Mouse (Mus musculus) cerebellum, postnatal 36 days (tissue): Measurements from ENCODE around the gene H2-T22.
A peak's percentile ranks its signal among the peaks of the same experiment; 100 is the strongest.
"Not testable (repeated sequence)": the region's sequence is repeated elsewhere in the genome, so short reads cannot be mapped to it uniquely, and the experiment has no call there.

ENCODE experiments used
- DNase-seq, 2 experiments: peaks; one replicate each; pipeline ENCODE4 v3.0.0; 2021 to 2022; ENCODE audit warnings: mixed read lengths in 2 of 2

Gene H2-T22

GRCm38 (mm10) chr17:36028879-36029619 is 13.5 kb downstream of the H2-T22 start:
- DNase-seq: no peak

DNA sequence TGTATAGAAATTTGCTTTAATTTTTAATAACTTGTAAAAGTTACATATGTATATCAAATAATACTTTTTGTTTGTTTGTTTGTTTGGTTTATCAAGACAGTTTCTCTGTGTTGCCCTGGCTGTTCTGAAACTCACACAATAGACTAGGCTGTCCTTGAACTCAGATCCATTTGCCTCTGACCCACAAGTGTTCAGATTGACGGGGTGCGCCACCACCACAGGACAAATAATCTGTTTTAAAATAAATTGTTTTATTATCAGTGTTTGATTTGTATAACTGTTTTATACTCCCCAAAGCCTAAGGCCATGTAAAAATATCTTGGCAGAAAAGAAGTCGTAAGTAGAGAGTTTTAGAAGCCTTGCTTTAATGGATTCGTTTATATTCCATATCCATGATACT is 14.9 kb downstream of the H2-T22 start:
- no peak for DNase-seq

DNA sequence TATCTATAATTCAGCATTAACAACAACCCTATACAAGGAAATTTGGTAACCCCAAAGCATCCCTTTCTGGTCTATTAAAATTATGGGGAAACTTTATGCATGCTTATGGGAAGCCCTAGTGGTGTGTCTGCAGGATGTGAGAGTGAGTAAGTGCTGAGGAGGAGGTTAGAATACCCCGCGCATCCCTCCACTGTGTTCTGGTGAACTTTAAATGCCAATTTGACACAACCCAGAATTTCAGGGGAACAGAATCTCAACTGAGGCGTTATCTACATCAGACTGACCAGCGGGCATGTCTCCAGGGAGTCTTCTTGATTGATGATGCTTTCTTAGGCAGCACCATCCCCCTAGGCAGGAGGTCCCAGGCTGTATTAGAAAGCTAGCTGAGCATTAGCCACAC is 16.6 kb downstream of the H2-T22 start:
- no peak for DNase-seq

- DNase-seq: no peak
These were observed 17.4 kb downstream of the H2-T22 start for GRCm38 (mm10) chr17:36025197-36025596.

DNA sequence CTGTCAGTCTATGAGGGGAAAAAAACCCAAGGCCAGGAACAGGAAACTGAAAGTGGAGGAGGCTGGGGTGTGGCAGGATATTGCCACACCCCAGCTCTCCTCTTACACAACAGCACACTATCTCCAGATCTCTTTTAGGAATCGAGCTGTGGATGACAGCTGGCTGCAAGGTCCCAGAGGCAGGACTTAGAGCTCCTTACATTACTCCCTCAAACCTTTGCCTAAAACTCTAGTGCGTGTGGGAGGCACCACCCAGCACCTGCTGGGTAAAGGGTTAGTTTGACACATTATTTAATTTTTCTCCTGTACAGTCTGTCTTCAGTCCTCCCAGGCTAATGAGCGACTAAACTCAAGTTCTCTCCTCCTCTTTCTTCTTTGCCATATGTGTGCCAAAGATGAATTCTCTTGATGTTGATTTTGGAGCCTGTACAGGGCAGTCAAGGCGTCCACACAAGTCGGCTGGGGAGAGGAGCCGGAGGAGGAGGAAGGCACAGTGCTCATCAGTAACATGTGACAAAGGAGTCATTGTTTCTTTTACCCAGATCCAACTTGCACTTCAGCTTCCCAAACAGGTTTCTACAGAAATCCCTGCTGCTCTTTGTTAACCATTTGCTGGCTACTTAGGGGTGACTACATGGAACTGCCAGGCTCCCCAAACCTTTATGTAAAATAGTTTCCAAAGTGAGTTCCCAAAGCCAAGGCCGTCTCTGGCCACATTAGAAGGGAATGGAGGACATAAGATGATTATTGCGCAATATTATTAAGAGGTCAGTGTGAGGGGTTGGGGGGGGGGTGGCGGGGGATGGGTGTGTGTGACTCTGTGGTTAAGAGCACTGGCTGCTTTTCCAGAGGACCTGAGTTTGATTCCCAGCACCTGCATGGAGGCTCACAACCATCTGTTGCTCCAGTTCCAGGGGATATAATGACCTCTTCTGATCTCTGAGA is 18.6 kb downstream of the H2-T22 start:
- DNase-seq: no peak

DNA sequence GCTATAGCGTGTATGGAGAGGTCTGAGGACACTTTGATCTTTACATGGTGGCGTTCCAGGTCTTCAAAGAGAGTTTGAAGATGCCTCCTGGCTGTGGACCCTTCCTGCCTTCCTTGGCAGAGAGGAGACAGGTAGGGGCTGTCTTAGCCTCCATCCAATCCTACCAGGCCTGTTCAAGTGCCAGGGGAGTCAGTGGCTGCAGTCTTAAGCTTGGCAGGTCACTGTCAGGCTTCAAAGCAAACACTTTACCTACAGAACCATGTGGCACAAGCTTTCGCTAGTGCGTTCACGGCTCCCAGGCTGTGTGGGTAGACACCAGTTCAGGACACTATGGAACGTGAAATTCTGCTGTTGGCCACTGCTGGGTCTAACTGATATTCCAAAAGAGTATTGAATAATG is 19.6 kb downstream of the H2-T22 start:
- DNase-seq: no peak

GRCm38 (mm10) chr17:36022098-36022497 is 20.4 kb downstream of the H2-T22 start:
- no peak for DNase-seq

GRCm38 (mm10) chr17:36021309-36021708 is 21.2 kb downstream of the H2-T22 start:
- DNase-seq: no peak

DNA sequence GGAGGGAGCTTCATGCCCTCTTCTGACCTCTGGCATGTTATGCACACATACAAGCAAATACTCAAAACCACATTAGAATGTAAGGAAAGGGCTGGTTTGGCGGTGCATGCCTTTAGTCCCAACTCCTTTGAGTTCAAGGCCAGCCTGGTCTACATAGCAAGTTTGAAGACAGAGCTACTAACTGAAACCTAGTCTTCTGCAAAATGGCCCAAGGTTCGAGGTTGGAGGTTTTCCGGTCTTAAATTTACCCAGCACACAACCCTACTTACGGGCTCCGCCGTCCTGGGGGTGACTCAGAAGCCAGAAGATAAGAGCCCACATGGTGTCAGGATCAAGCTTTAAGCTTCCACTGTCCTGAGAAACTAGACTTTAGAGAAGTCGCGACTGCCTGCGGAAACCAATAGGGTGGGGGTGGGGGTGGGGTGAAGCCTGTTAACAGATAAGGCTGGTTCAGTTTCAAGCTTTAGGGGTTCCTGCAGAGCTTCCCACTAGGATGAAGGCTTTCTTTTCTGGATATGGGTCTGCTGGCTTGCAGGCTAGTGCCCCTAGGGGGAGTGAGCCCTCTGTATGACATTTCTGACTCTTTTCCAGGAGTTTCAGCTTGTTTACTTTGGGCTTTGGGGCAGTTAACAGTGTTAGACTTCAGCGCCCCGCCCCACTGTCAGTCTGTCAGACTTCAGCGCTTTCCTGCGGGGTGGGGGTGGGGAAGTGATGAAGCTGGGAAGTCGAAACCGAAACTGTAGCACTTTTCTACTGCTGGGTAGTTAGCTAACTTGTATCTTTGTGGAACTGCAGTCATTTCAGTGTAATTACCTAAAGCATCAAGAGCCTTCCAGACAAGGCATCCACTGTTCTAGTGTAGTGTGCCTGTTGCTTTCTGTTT is 22.1 kb downstream of the H2-T22 start, which contains the start of gene H2-T24:
H2-T24 (minus strand) TSS at position 370 of the 883 bp plus-strand sequence.
- no peak for DNase-seq

DNA sequence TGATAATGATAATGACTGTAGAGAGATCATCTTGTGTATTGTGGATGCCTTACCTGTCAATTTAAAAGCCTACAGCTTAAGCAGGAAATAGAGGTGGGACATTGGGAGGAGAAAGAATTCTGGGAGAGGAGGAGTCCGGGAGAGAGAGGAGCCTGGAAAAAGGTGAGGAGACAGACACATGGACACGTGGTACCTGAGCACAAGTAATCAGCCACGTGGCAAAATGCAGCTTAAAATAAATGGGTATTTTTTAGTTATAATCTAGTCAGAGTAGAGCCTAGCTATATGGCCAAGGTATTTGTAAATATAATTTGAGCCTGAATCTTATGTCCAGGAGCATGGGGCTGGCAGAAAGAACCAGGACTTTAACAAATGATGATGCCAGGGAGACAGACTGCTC is 23.0 kb downstream of the H2-T22 start:
- DNase-seq: no peak

DNA sequence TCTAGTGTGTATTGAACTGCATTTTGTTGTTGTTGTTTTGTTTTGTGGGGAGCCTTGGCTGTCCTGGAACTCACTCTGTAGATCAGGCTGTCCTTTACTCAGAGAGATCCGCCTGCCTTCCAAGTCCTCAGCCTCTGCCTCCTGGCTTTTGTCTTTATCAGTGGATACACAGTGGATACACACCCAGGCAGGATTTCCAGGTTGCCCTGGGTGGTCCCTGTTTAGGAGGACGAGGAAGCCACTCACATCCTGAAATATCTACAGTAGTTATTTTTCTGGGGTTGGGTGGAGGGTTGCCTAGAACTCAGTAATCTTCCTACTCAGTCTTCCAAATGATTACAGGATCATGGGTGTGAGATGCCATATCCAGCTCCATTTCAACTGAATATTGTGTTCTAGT is 23.6 kb downstream of the H2-T22 start:
- DNase-seq: no peak

DNA sequence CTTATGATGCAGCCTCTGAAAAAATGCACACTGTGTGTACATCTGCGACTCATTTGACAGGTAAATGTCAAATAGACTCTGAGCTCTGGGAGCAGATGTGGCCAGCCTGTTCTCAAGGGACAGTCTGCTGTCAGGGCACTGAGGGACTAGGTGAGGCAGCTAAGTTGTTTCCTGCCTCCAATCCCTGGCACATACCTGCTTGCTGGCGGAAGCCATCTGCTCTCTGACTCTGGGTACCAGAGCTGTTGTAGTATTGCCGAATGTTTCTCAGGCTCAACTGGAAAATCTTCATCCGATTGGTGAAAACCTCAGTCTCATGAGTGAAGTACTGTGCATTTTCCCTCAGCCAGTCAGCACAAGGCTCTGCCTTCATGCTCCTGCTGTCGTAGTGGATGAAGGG is 25.5 kb downstream of the H2-T22 start:
- DNase-seq: peak in 1 of 2 experiments; percentile 29

- no peak for DNase-seq
These were observed 27.6 kb downstream of the H2-T22 start for GRCm38 (mm10) chr17:36014977-36015376.

- not testable (repeated sequence) for DNase-seq
These were observed 38.1 kb downstream of the H2-T22 start for GRCm38 (mm10) chr17:36004409-36004808.

GRCm38 (mm10) chr17:36003331-36003730 is 39.2 kb downstream of the H2-T22 start:
- no peak for DNase-seq

DNA sequence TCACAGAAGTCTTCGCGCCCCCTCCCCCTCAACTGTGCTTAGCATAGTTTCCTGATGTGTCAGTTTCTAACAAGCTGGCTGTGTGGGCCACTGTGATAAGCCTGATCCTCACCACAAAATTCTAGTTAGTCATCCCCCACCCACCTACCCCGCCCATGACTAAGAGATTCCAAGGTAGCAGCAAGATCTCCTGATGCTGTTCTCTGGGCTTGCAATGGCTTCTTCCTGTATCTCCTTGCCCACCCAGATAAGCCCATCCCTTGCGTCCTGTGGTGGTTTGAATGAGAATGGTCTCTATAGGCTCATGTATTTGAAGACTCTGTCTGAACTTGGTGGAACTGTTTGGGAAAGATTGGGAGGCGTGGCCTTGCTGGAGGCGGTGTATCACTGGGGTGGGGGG is 40.6 kb downstream of the H2-T22 start:
- DNase-seq: no peak

DNA sequence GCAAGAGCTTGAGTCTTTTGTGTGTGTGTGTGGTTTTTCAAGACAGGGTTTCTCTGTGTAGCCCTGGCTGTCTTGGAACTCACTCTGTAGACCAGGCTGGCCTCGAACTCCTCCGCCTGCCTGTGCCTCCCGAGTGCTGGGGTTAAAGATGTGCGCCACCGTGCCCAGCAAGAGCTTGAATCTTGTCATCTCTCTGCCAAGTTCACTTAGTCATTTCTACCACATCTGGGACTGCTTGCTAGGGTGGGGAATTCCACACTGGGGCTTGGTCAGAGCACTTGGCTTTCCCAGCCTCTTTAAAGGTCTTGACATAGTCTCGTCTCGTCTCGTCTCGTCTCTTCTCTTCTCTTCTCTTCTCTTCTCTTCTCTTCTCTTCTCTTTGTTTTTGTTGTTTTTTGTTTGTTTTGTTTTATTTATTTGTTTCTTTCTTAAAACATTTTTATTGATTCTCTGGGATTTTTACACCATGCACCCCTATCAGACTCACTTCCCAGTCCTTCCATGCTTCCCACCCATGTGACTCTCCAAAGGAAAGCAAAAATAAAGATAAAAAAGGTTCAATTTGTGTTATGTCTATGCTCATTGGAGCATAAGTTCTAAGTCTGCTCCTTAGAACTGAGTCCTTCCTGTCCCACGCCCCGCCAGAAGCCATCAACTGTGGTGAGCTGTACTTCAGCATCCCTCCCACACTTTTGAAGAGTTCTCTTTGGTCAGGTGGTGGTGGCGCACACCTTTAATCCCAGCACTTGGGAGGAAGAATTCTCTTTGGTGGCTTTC is 41.2 kb downstream of the H2-T22 start:
- DNase-seq: no peak

DNA sequence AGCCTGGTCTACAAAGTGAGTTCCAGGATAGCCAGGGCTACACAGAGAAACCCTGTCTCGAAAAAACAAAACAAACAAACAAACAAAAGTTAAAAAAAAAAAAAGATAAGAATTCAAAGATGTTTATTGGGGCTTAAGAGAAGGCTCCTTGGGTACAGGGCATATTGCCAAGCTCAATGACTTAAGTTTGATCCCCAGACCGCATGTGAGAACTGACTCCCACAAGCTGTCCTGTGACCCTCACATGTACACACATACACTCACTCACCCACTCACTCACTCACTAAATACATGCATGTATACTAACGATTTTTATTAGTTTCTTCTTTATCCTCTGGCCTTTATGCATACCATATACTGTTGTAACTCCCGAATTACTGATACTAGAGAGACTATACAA is 42.2 kb downstream of the H2-T22 start:
- no peak for DNase-seq

- no peak for DNase-seq
These were observed 43.2 kb downstream of the H2-T22 start for GRCm38 (mm10) chr17:35999356-35999755.

GRCm38 (mm10) chr17:35998545-35999305 is 43.8 kb downstream of the H2-T22 start:
- no peak for DNase-seq
